Mouse (Mus musculus): ENCODE results near the gene Tmem201.

DNA sequence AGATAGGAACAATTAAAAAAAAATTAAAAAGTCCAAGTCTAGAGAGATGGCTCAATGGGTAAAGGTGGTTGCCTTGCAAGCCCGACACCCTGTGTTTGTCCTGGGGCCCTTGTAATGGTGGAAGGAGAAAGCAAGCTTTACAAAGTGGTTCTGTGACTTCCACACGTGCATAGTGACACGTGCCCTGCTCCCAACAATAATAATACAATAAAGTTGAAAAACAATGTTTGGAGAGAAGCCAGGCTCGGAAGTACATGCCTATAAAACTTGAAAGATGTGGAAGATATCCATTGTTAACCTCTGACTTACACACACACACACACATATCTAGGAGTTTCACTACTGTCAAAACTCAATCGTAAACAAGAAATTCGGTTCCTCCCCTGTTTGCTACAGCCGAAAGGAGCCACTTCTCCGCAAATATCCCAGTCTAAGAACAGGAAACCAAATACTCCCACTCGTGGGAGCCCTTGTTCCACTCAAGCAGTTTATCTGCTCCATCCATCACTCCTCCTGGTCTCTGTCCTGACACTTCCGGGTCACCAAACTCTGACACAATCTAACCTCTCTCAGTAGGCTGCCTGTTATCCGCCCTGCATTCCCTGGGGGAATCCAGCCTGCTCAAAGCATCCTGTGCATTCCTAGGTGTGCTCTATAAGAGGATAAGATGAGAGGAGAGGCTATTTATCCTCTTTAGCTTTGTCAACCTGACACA, 58.6 kb downstream of the Tmem201 start:
- no peak for TF ChIP-seq CTCF (IDR thresholded peaks at IDR 0.05; ENCODE audit: control insufficient read depth, insufficient read depth, insufficient replicate concordance, low read depth, low read length)
- no peak for TF ChIP-seq POLR2A (IDR thresholded peaks at IDR 0.05; ENCODE audit: control insufficient read depth, low read depth, low read length)
